Mouse (Mus musculus) brain, embryonic 14.5 days (tissue): ENCODE results near the gene Dgkg. TPM values are rescaled to one million over a fixed set of nuclear protein-coding genes. Genes with fewer than 3 reads are reported as not detected.

Source experiments
- DNase-seq: peaks from one replicate; pipeline ENCODE4 v3.0.0-alpha.2; 2011; ENCODE audit warnings: low read depth
- CTCF ChIP-seq: fragments of 200-500 bp; IDR thresholded peaks from 2 replicates; pipeline ENCODE4 v1.5.1; 2012; ENCODE audit warnings: inconsistent platforms, mild to moderate bottlenecking, moderate library complexity, borderline replicate concordance; ENCODE audit not compliant: insufficient read depth, insufficient read length; ENCODE audit errors: extremely low read depth
- POLR2A ChIP-seq: fragments of 200-500 bp; IDR thresholded peaks from 2 replicates; pipeline ENCODE4 v1.6.1; 2012; ENCODE audit warnings: mild to moderate bottlenecking, inconsistent platforms, borderline replicate concordance; ENCODE audit not compliant: poor library complexity, insufficient read depth, insufficient read length, severe bottlenecking; ENCODE audit errors: extremely low read depth
- polyA plus RNA-seq: library from polyadenylated mRNA; depleted of rRNA; stranded (reverse); fragments of >200 nt; gene quantifications from 2 replicates; pipeline ENCODE4 v1.2.3, GENCODE M21; 2012

Dgkg gene
- polyA plus RNA-seq, 1 experiment: 0.36 TPM

GRCm38 (mm10) chr16:22554996-22555395, 102.0 kb downstream of the Dgkg start:
- TF ChIP-seq CTCF (peak; percentile 29; the same call in 1 of the 2 replicates), POLR2A (no peak)
- peak; percentile 24 for DNase-seq

- TF ChIP-seq POLR2A (no peak), CTCF (no peak)
- no peak for DNase-seq
Measured at GRCm38 (mm10) chr16:22552351-22552750, 104.7 kb downstream of the Dgkg start.

GRCm38 (mm10) chr16:22551231-22552000, 105.6 kb downstream of the Dgkg start:
- DNase-seq: no peak
- TF ChIP-seq POLR2A (no peak), CTCF (no peak)

GRCm38 (mm10) chr16:22549346-22549745, 107.7 kb downstream of the Dgkg start:
- no peak for TF ChIP-seq CTCF
- no peak for TF ChIP-seq POLR2A
- DNase-seq: no peak

GRCm38 (mm10) chr16:22548167-22549080, 108.6 kb downstream of the Dgkg start:
- TF ChIP-seq CTCF (peak; percentile 95), POLR2A (no peak)
- DNase-seq: peak; percentile 93

GRCm38 (mm10) chr16:22547741-22548140, 109.3 kb downstream of the Dgkg start:
- DNase-seq: no peak
- TF ChIP-seq POLR2A (no peak), CTCF (no peak)

GRCm38 (mm10) chr16:22545799-22546198, 111.2 kb downstream of the Dgkg start:
- peak; percentile 28 for DNase-seq
- TF ChIP-seq CTCF (no peak), POLR2A (no peak)

- peak; percentile 92 for DNase-seq
- TF ChIP-seq CTCF (no peak), POLR2A (no peak)
Measured at GRCm38 (mm10) chr16:22545016-22545561, 111.9 kb downstream of the Dgkg start.

GRCm38 (mm10) chr16:22542691-22543141, 114.3 kb downstream of the Dgkg start:
- no peak for DNase-seq

GRCm38 (mm10) chr16:22539275-22539674, 117.7 kb downstream of the Dgkg start:
- DNase-seq: no peak

More at GRCm38 (mm10) chr16:22542691-22543141, 114.3 kb downstream of the Dgkg start:
- TF ChIP-seq CTCF (no peak), POLR2A (no peak)

GRCm38 (mm10) chr16:22536581-22537160, 120.3 kb downstream of the Dgkg start:
- no peak for DNase-seq
- TF ChIP-seq CTCF (no peak), POLR2A (no peak)

More at GRCm38 (mm10) chr16:22539275-22539674, 117.7 kb downstream of the Dgkg start:
- no peak for TF ChIP-seq CTCF
- TF ChIP-seq POLR2A: no peak

GRCm38 (mm10) chr16:22533087-22533486, 123.9 kb downstream of the Dgkg start:
- no peak for TF ChIP-seq CTCF
- TF ChIP-seq POLR2A: no peak
- DNase-seq: no peak
